Mouse (Mus musculus): ENCODE data around the gene Crnkl1.
"Not testable (repeated sequence)": the region's sequence is repeated elsewhere in the genome, so short reads cannot be mapped to it uniquely, and the experiment has no call there.

DNA sequence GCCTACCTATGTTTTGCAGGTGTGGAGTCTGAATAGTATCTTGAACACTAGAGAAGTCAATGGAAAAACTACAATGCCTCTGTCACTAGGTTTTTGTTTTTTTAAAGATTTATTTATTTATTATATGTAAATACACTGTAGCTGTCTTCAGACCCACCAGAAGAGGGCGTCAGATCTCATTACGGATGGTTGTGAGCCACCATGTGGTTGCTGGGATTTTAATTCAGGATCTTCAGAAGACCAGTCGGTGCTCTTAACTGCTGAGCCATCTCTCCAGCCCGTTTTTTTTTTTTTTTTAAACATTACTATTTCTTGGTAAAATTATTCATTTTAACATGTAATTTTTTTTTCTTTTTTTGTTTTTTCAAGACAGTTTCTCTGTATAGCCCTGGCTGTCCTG is 28.9 kb downstream of the Crnkl1 start:
- TF ChIP-seq POLR2A, CTCF (IDR thresholded peaks at IDR 0.05; ENCODE audit: extremely low read depth, insufficient read depth, low read length): not testable (repeated sequence)
